Mouse (Mus musculus) cerebellum, postnatal 14 days (tissue): ENCODE data around the gene Gm10644.
A peak's percentile ranks its signal among the peaks of the same experiment; 100 is the strongest.

Experiments
- DNase-seq, 2 experiments: peaks; one replicate each; pipeline ENCODE4 v3.0.0; 2021; ENCODE audit warnings: mixed read lengths in 2 of 2

The Gm10644 gene

DNA sequence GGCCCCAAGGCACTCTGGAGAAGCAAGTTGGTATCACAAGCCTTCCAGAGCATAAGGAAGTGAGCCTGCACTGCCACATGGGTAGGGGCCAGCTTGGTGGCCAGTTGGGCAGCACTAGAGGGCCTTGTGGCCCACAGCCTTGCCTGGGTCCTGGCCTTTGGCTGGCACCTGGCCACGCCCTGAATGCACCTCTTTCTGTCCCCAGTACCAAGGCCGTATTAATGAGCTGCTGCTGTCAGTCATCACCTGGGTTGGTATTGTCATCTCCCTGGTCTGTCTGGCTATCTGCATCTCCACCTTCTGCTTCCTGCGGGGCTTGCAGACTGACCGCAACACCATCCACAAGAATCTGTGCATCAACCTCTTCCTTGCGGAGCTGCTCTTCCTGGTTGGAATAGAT, 20.8 kb downstream of the Gm10644 start:
- DNase-seq: peak; percentile 1 to 6

DNA sequence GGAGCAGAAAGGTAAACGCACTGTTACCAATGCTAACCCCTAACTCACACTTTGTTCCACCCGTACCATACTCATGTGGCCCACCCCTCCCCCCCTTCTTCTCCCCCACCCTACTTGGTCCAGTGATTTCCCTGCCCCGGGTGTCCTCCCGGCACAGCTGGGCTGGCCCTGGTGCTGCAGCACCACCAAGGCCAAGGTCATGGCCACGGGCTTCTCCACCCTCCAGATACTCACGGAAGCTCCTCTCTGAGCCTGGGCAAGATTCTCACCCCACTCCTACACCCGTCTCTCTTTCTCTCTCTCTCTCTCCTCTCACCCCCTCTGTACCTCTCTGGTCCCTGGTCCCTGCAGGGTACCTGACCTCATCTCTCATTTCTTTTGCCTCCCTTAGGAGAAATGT, 28.7 kb downstream of the Gm10644 start:
- DNase-seq: no peak

DNA sequence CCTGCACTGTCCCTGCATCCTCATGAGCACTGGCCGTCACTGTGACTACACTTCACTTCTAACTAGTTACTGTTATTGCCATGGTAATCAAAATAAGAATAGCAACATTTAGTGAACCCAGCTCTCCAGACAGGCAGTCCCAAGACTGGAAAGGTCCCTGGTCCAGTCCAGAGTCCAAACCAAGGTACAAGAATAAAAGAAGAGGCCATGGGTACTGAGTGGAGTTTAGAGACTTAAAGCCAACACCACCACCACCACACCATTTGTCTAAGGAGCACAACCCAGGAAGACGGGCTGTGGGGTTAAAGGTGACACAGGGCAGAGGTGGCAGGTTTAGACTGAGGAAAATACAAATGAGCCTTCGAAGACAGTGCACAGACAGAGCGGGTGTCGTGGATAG, 30.4 kb downstream of the Gm10644 start:
- DNase-seq: no peak

DNA sequence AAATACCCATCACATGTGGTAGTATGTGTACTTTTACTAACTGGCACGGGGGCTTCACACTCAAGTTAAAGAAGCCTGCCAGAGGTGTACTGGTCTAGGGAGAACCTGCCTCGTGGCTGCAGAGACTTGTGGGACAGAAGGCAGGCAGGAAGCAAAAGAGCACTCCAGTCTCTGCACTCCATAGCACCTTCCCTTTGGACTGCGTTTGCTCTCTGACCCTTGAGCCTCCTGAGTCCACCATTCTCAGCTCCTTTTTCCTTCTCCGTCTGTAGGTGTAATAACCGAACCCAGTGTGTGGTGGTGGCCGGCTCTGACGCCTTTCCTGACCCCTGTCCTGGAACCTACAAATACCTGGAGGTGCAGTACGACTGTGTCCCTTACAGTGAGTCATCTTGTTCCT, 32.3 kb downstream of the Gm10644 start:
- DNase-seq: no peak

DNA sequence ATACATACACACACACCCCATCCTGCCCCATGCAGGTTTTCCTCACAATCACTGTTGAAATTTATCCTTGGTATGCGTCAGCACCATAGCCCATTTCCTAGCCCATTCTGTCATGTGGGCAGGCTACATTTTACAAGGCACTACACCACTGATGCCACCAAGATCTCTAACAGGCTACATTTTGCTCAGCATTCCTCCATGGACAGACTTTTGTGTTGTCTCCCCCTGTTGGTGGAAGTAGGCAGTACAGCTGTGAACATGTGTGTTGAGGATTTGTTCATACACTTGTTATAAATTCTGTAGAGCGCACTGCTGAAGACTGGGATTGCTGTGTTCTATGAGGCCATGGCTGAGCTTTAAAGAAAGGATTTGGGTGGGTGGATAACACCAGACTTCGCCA, 33.4 kb downstream of the Gm10644 start:
- peak; percentile 91 to 96 for DNase-seq

DNA sequence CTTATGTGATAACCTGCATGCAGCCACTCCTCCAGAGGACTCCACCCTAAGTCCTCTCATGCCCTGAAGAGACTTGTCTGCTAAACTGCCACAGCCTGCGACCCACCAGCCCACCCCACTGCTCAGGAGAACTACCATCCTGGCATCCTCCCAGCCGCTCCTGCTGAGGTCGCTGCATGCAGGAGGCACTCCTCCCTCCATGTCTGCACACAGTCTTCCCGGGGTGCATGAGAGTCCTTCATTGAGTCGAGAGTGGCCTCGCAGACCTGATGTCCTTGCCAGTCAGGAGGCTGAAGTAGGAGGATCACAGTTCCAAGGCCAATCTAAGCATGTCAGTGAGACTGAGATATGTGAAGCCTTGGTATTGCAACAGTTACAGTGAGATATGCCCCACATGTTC, 37.4 kb downstream of the Gm10644 start:
- DNase-seq: no peak

DNA sequence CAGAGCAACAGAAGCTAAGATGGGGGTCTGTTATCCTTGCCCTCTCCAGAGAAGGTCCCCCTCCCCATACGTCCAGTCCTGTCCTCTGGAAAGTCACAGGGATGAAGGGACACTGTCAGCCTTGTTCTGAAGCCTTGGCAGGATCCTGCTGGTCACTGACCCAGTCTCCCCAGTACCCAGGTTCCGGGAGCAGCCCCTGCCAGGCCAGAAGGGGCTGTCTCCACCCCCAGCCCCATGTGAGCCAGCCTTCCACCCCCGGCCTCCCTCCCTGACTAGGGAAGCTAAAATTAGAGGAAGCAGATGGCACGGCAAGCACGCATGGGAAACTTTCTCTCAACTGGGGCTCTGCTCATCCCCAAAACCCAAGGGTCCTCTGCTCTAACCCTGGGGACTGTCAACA, 39.0 kb downstream of the Gm10644 start:
- DNase-seq: peak; percentile 54 to 66

DNA sequence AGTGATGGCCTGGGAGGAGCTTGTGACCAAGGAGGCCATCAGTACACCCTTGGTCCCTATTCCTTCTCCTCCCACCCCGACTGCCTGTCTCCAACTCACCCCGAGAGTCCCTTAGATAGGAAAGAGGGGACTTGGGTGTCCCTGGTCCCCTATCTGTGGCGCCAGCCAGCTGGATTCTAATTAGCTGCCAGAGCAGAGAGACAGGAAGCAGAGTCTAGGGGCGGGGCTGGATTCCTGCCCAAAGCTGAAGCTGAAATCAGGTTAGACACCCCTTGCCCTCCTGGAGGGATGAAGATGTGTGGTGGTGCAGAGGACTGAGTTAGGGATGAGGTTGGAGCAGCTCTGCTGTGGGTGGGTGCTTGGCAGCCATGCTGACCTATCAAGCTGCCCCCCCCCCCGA, 40.1 kb downstream of the Gm10644 start:
- DNase-seq: peak; percentile 47 to 52

DNA sequence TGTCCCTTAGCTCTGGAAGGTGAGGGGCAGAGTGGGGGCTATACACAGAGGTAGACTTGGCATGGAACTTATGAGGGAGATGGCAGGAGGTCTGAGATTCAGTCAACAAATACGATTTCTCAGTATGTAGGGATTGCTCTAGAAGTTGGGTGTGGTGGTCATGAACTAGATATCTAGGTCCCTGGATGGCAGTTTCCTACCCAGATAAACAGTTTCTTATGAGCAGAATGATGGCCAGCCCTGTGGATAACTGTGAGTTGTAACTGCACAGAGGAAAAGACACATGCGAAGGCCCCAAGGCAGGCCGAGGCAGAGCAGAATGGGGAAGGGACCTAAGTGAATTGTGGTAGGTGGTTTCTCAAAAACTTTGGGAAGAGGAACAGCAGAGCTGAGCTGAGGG, 40.8 kb downstream of the Gm10644 start:
- no peak for DNase-seq

DNA sequence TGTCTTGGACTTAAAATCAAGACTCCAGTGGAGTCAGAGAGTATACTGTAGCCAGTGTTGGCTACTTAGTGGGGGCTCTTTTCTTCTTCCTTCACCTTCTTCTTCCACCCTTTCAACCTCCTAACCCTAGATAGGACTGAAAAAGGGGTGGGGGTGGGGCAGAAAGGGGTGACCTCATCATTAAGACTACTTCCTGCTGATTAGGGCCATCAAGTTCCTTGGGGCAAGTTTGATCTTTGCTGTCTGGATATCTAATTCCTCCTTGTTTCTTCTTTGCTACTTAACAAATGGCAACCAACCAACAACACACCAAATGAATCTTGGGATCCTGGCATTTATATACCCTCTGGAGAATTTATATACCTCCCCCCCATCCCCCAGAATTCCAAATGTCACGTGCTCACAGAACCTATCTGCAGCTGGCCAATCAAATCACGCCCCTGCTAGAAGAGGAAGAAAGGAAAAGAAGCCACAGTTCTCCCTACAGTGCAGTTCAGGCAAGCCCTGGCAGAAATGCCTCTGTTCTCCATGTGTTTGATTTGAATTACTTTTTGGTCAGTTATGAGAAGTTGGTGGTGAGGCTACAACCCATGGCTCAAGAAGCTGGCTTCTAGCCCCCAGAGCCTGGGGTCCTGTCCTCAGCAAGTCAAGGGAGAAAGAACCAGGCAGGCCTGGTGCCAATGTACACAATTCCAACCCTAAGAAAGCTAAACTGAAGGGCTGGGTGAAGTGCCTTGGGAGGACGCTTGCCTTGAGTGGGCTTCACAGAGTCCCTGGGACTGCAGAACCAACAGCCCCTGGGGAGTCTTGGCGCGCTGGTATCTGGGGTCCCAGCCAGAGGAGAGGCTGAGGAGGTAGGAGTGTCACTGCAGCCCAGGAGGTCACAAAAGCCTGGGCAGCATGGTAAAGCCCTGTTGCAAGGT, 42.9 kb downstream of the Gm10644 start:
- DNase-seq: no peak

DNA sequence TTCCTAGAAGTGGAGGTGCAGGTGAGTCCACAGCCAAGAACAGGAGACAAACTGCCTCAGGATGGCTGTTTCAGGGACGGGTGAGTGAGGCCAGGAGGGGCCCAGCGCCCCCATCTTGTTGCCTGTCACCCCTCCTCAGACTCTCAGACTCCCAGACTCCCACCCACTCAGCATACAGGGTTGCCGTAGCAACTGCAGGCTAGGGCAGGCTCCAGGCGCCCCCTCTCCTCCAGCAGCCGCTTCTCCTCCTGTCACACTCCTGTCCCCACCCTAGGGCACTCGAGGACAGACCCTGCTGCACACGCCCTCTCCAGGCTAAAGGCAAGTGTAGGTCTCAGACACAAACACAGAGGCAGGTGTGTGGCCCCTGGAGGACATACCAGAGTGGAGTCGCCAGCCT, 45.7 kb downstream of the Gm10644 start:
- DNase-seq: no peak

DNA sequence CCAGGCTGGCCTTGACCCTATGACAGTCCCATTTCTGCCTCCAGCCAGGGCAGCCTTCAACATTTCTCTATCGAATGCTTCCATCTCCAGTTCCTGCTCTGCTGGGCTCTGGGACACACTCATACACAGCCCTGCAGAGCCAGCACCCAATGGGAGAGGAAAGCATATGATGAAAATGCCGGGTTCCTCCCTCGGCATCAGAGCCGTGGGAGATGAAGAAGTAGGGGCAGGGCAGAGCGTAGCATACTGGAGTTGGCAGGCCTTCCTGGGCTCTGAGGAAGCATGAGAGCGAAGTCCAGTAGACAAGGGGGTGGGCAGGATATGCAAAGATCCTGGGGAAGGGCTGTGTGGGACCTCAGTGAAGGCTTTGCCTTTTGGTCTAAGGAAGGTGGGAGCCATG, 46.4 kb downstream of the Gm10644 start:
- DNase-seq: no peak

DNA sequence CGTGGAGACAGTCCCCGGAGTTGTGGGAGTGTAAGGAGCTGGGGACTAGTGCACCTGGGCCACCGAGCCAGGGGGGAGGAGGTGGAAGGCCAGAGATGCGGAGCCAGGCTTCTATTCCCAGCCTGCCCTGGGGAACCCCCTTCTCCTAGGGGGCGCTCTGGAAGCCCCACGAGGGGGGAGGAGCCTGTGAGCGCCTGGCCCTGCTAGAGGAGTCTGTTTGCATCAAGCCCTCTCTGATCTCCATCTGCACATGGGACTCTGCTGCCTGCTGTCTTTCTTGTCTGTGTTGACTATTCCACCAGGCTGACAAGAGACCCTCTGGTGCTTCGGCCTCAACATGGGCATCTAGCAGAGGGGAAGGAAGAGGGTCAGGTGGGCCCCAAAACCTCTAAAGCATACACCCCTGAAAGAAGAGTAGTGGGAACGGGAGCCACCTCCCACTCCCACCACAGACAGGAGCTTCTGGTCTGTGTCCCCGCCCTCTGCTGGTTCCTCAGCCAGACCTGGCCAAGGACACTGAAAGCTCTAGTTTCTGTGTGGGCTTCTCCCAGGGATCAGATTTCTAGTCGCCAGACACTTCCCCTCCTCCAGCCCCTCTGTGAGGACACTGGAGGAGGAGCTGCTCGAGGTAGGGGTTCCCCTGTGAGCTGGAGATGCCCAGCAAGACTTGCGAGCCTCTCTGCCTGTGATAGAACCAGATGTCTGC, 51.9 kb downstream of the Gm10644 start:
- DNase-seq: peak; percentile 47 to 50

DNA sequence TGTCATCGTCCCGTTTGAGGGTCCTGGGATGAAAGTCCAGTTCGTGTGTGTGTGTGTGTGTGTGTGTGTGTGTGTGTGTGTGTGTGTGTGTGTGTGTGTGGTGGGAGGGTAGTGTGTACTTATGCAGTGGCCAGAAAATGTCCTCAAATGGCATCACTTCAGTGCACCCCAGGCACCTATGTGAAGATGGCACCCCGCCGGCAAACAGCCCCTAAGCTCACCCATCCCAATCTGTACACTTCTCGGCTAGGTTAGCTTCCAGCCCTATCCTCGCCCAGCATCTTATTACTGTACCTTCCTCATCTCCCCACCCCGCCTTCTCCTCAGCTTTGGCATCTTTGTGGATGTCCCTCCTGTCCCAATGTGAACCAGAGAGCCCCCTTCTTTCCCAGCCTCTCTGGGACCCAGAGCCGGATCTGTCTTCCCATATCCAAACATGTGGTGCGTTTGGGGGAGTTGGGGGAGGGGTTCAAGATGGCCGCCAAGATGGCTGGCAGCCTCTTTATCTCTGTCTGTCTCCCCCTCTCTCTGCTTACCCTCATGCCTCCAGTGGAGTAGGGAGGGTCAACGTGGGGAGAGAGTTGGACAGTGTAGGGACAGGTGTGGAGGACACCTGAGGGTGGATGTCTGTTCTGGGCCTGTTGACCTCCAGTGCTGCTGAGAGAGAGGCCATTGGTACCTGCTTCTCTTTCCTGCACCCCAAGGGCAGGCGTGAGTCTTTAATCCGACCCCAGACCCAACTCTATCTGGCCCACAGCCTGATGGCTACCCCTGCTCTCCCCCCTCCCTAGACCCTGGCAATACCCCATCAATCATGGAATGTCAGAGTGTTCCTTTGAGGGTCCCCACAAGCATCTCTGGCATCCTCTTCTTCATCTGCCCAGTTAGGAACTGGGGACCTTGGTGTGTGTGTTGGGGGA, 53.2 kb downstream of the Gm10644 start:
- peak; percentile 49 to 59 for DNase-seq

DNA sequence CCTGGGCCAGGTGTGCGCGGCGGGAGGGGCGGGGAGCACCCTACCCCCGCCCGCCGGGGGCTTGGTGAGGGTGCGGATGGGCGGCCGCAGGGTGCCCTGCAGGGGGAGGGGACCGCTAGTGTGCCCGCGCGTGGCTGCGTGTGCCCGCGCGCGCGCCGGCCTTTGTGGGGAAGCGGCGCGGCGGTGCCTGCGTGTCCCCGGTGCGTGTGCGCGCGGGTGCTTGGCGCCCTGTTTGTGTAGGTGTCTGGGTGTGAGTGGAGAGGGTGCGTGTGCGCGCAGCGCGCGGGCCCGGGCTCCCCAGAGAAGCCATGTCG, 54.1 kb downstream of the Gm10644 start:
- DNase-seq: peak; percentile 70 to 75

DNA sequence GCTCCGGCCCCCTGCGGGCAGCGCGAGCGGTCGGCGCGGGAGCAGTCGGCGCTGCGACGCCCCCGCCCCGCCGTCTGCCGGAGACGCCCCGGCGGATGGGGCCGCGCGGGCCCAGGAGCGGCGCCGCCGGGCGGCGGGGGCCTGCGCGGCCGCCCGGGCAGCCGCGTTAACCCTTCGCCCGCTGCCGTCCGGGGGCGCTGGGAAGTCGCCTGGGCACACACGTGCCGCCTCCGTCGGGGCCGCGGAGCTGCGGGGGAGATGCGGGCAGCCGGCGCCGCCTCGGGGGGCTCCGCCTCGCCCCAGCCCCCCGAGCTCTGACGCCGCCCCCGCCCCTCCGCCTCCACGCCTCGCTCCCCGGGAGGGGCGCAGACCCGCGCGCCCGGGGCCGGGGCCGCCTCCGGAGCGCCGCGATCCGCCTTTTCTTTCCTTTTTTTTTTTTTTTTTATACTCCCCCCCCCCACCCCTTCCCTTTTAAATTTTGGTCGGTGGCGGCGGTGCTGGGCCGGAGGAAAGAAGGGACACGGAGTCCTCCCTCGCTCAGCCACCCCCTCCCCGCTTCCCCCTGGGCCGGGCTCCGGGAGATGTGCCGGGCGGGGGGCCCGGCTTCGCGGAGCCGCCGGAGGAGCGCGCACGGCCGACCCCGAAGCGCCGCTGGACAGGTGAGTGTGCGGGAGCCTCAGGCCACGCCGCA, 54.6 kb downstream of the Gm10644 start:
- peak in 1 of 2 experiments; percentile 59 for DNase-seq

DNA sequence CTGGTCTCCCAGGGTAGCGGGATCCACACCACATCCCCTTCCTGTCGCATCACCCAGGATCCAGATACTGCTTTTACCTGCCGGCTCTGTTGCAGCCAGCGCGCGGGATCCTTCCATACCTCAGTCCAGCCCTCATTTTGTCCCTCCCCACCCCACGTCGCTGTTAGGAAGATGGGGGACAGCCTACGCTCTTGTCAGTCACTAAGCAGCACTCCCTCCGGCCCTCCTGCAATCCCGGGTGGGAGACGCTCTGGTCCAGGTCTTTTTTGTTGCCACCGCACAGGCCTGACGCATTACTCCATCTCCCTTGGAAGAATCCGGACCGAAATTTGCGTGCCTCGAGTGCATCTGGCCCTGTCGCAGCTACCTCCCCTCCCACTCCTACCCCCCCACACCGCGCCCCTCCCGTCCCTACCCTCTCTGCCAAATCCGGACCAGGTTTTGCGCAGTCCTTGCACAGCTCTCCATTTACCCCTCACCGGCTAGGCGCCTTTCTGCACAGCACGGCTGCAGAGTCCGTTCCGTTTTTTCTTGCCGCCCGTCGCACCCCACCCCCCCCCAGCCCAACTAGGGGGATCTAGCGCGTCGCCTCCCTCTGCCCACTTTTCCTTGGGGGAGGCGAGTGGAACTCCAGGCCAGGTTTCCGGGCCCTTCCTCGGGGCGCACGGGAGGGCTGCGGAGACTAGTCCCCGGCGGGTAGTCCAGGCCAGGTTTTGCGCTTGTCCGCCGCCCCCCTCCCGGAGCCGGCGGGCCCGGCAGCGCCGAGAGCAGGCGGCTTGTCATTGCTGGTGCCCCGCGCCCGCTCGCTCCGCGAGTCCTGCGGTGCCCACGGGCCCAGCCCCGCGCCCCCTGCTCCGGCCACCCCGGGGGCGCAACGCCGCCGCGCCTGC, 55.4 kb downstream of the Gm10644 start, which contains the start of gene Adgrl1:
TSS of gene Adgrl1 (plus strand) at position 743 of the 890 bp plus-strand sequence.
- DNase-seq: peak; percentile 98 to 99

DNA sequence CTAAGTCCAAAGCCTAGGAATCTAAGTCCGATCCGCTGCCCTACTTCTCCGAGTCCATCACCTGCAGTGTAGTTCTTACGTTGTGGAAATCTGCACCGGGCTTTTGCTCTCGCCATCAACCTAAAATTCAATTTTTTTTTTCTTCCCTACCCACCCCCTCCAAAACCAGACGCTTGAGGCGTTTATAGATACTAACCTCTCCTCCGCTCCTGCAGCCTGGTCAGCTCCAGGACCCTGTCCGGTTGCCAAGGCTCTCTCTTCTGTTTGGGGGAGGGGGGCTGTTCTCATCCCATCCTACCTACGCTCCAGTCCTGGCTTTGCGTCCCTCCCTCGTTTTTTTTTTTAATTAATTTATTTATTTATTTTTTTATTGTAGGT, 56.0 kb downstream of the Gm10644 start:
- DNase-seq: peak; percentile 94 to 96

DNA sequence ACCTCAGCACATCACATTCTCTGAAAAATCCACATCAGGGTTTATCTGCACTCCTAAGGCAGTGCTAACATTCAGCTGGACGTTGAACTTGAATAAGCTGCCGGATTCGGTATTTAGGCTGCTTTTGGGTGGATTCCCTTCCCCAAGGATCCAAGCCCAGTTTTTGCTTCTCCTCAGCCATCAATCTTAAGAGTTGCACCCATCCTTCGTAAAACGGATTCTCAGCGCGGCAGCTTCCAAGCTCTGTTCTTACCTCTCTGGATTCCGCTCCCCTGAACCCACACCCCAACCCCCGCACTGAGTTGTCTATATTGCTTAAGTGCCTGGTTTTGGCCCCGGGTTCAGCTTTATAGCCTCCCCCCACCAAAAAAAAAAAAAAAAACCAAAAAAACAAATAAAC, 56.5 kb downstream of the Gm10644 start:
- peak; percentile 66 to 73 for DNase-seq

DNA sequence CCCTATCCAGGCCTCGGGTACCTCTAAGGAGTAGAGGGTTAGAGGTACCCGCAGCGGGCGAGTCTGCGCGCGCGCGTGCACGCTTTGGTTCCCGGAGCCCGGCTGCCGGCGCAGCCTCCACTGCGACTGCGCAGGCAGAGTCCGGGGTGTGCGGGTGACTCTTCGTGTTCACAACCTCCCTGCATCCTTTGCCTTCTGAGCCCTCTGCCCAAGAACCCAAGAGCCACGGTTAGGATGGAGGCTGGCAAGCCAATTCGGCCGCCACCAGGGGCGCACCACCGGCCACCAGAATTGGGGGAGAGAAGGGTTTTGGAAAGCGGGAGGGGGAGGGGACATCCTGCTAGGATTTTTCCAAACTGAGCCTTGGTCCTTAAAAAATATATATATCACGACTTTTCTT, 57.8 kb downstream of the Gm10644 start:
- DNase-seq: peak; percentile 88 to 92

DNA sequence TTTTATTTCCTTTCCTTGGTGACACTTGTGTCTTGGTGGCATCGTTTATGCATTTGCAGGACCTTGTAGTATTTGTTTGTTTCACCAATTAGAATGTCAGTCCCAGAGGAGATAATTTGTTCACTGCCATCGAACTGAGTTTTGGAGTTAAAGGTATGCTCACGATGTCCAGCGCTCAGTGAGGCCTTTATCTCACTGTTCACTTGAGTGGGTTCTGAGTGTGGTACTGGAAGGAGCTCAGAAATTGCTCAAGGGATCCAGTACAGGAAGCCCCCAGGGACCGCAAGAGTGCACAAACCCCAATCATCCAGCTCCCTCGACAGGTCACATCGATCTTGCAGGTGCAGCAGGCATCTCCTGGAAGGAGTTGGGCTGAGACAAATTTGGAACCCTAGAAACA, 58.5 kb downstream of the Gm10644 start:
- DNase-seq: no peak
